Comparison of ENCODE assay signal across 10 mouse cellular contexts in the genomic region with DNA sequence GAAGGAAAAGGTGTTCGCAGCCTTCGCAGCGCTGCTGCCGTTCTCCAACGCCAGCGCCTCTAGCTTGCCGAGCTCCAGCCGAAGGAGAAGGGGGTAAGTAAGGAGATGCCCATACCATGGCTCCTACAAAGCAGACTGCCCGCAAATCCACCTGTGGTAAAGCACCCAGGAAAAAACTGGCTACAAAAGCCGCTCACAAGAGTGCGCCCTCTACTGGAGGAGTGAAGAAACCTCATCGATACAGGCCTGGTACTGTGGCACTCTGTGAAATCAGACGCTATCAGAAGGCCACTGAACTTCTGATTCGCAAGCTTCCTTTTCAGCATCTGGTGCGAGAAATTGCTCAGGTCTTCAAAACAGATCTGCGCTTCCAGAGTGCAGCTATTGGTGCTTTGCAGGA. TPM values are rescaled to one million over a fixed set of nuclear protein-coding genes. Genes with fewer than 3 reads are reported as not detected.
DNase-seq lines count a peak whose midpoint lies in the region; ATAC-seq and TF ChIP-seq lines count a peak whose summit lies in the region.
"Had no signal": no experiment of that assay in that cellular context is flagged by ENCODE, and none has a peak within 500 bp of the region (broad histone marks: within the 10 kb centered on the region; RNA-seq: fewer than 3 reads in every experiment).

No protein-coding gene starts in this region.

- H3K9me3 ChIP-seq in liver, embryonic 11.5 days (ENCODE audit: control insufficient read depth, low read length): no peaks in the 10 kb centered on the region
- H3K9me3 ChIP-seq in stomach, postnatal 0 days (ENCODE audit: control insufficient read depth, low read length): no peaks in the 10 kb centered on the region
- H3K9me3 ChIP-seq in forebrain, embryonic 14.5 days (replicated peaks; ENCODE audit: control insufficient read depth, low read length): no peaks in the 10 kb centered on the region
- H3K9me3 ChIP-seq: embryonic facial prominence, embryonic 15.5 days had no signal

- H3K4me1 ChIP-seq in liver, adult 2 months (ENCODE audit: control insufficient read depth, insufficient read depth, low read length): no peaks in the 10 kb centered on the region
- no peaks in the 10 kb centered on the region for H3K4me1 ChIP-seq in liver, embryonic 11.5 days (replicated peaks; ENCODE audit: control insufficient read depth, insufficient read depth, low read length)
- no peaks in the 10 kb centered on the region for H3K4me1 ChIP-seq in stomach, postnatal 0 days (replicated peaks; ENCODE audit: control insufficient read depth, insufficient read depth)
- H3K4me1 ChIP-seq in forebrain, embryonic 14.5 days (ENCODE audit: control insufficient read depth, insufficient read depth, low read length): no peaks in the 10 kb centered on the region
- H3K4me1 ChIP-seq: embryonic facial prominence, embryonic 15.5 days had no signal

- H3K9ac ChIP-seq in liver, adult 2 months (ENCODE audit: low read depth, low read length): no peak overlapping the region
- no peak overlapping the region for H3K9ac ChIP-seq in liver, embryonic 11.5 days (ENCODE audit: low read depth, low read length)
- no peak overlapping the region for H3K9ac ChIP-seq in stomach, postnatal 0 days (ENCODE audit: low read length)
- H3K9ac ChIP-seq in forebrain, embryonic 14.5 days (ENCODE audit: low read length): no peak overlapping the region
- H3K9ac ChIP-seq: embryonic facial prominence, embryonic 15.5 days had no signal

- TF ChIP-seq EP300 in stomach, postnatal 0 days (optimal IDR thresholded peaks at IDR 0.05): no peak

- H3K27me3 ChIP-seq in liver, adult 2 months (ENCODE audit: control insufficient read depth, insufficient read depth, low read length): no peaks in the 10 kb centered on the region
- H3K27me3 ChIP-seq in liver, embryonic 11.5 days (replicated peaks; ENCODE audit: control insufficient read depth, insufficient read depth, low read length): no peaks in the 10 kb centered on the region
- no peaks in the 10 kb centered on the region for H3K27me3 ChIP-seq in stomach, postnatal 0 days (ENCODE audit: control insufficient read depth, insufficient read depth, low read length)
- no peaks in the 10 kb centered on the region for H3K27me3 ChIP-seq in forebrain, embryonic 14.5 days (replicated peaks; ENCODE audit: control insufficient read depth, insufficient read depth, low read length)
- H3K27me3 ChIP-seq: embryonic facial prominence, embryonic 15.5 days had no signal

- peak; percentile 41; the same call in 1 of the 2 replicates for TF ChIP-seq CTCF in liver, adult 2 months (IDR thresholded peaks at IDR 0.05; ENCODE audit: low read depth, low read length)
- peak; percentile 71 for TF ChIP-seq CTCF in stomach, postnatal 0 days (IDR thresholded peaks at IDR 0.05; ENCODE audit: low read depth)

- 76% methylated on average over 16 of the region's 16 CpGs for WGBS in liver, adult 2 months
- WGBS in liver, embryonic 11.5 days: 82% methylated on average over 16 of the region's 16 CpGs
- WGBS in stomach, postnatal 0 days: 79% methylated on average over 16 of the region's 16 CpGs
- WGBS in forebrain, embryonic 14.5 days: 84% methylated on average over 16 of the region's 16 CpGs

- DNase-seq in adrenal gland, postnatal 10 days: peak; percentile 12
- DNase-seq in adrenal gland, adult 8-10 months: no peak
- no peak for DNase-seq in liver, adult 2 months (ENCODE audit: extremely low read depth, low read depth, low spot score)
- DNase-seq in liver, embryonic 11.5 days (ENCODE audit: low spot score): no peak
- peak; percentile 34 for DNase-seq in c-Kit-positive CD71-positive TER-119-negative erythroid progenitor cells, embryonic 14.5 days (ENCODE audit: low read depth)
- no peak for DNase-seq in stomach, postnatal 0 days (ENCODE audit: low spot score)
- DNase-seq in left cerebral cortex, postnatal 36 days (ENCODE audit: low spot score in 2 of 2): no peak
- DNase-seq in forebrain, embryonic 14.5 days (ENCODE audit: low spot score): no peak

- H3K36me3 ChIP-seq in liver, adult 2 months (ENCODE audit: control insufficient read depth, insufficient read depth, low read length): no peaks in the 10 kb centered on the region
- H3K36me3 ChIP-seq in liver, embryonic 11.5 days (ENCODE audit: control insufficient read depth, insufficient read depth, low read length): no peaks in the 10 kb centered on the region
- no peaks in the 10 kb centered on the region for H3K36me3 ChIP-seq in stomach, postnatal 0 days (ENCODE audit: control insufficient read depth, insufficient read depth, low read length)
- H3K36me3 ChIP-seq in forebrain, embryonic 14.5 days (ENCODE audit: control insufficient read depth, insufficient read depth, low read length): no peaks in the 10 kb centered on the region
- H3K36me3 ChIP-seq: embryonic facial prominence, embryonic 15.5 days had no signal

- TF ChIP-seq POLR2A in liver, adult 2 months (IDR thresholded peaks at IDR 0.05; ENCODE audit: extremely low read depth, insufficient read depth, low read length): no peak

- no peak overlapping the region for H3K4me3 ChIP-seq in liver, adult 2 months (ENCODE audit: insufficient read depth, low read depth, low read length)
- no peak overlapping the region for H3K4me3 ChIP-seq in liver, embryonic 11.5 days (ENCODE audit: low read depth, low read length)
- no peak overlapping the region for H3K4me3 ChIP-seq in stomach, postnatal 0 days (ENCODE audit: low read depth, low read length)
- no peak overlapping the region for H3K4me3 ChIP-seq in forebrain, embryonic 14.5 days (ENCODE audit: low read depth, low read length)
- H3K4me3 ChIP-seq: embryonic facial prominence, embryonic 15.5 days had no signal

- H3K79me2 ChIP-seq in liver, adult 2 months (ENCODE audit: control insufficient read depth, insufficient read depth, low read length): no peaks in the 10 kb centered on the region

- no peak overlapping the region for H3K4me2 ChIP-seq in liver, embryonic 11.5 days
- H3K4me2 ChIP-seq in stomach, postnatal 0 days (replicated peaks; ENCODE audit: low read depth): no peak overlapping the region
- no peak overlapping the region for H3K4me2 ChIP-seq in forebrain, embryonic 14.5 days (ENCODE audit: low read length)
- H3K4me2 ChIP-seq: embryonic facial prominence, embryonic 15.5 days had no signal

- intact Hi-C loops in left cerebral cortex, postnatal 36 days (cut with DNase I): no loop called here

- no peak for ATAC-seq in liver, embryonic 11.5 days (replicated peaks; ENCODE audit: low FRiP score)
- no peak for ATAC-seq in stomach, postnatal 0 days (ENCODE audit: low FRiP score, low TSS enrichment)
- no peak for ATAC-seq in forebrain, embryonic 14.5 days

- H3K27ac ChIP-seq in liver, adult 2 months (replicated peaks; ENCODE audit: insufficient read depth, low read depth, low read length): no peak overlapping the region
- no peak overlapping the region for H3K27ac ChIP-seq in liver, embryonic 11.5 days (ENCODE audit: low read depth, low read length)
- H3K27ac ChIP-seq in stomach, postnatal 0 days (replicated peaks): no peak overlapping the region
- no peak overlapping the region for H3K27ac ChIP-seq in forebrain, embryonic 14.5 days (ENCODE audit: low read depth, low read length)
- H3K27ac ChIP-seq: embryonic facial prominence, embryonic 15.5 days had no signal

RNA-seq across cellular contexts. Expression of gene Shisal2b, which starts 55.0 kb away (rescaled TPM):
- not detected for total RNA-seq in adrenal gland, postnatal 10 days (2021)
- total RNA-seq in adrenal gland, adult 8-10 months (2022): not detected
- total RNA-seq in liver, adult 2 months (2014; rRNA removed): not detected in 2 replicates
- polyA plus RNA-seq in liver, adult 2 months (2012; rRNA removed): not detected in 2 replicates
- 0.23 TPM in 1 of 2 replicates, not detected in the other for polyA plus RNA-seq in liver, embryonic 11.5 days (2014; fragmentation: Nextera tagmentation; extraction: Ambion mirVana)
- not detected in 2 replicates for polyA plus RNA-seq in stomach, postnatal 0 days (2015; fragmentation: Nextera tagmentation; extraction: Ambion mirVana)
- 1 to 10 TPM; 1.2 to 1.8 TPM for total RNA-seq in left cerebral cortex, postnatal 36 days (2021)
- polyA plus RNA-seq in forebrain, embryonic 14.5 days (2014; fragmentation: Nextera tagmentation; extraction: Ambion mirVana): 0.52 and 0.62 TPM in 2 replicates
- total RNA-seq: heart, postnatal 36 days had no signal

Comparison
In these comparisons a context has a peak if more than half of its experiments do, and no peak if none do; other contexts are left out.
1. DNase-seq: peak in adrenal gland, postnatal 10 days (single experiment) and c-Kit-positive CD71-positive TER-119-negative erythroid progenitor cells, embryonic 14.5 days (single experiment); none in adrenal gland, adult 8-10 months (single experiment), liver, adult 2 months (single experiment), liver, embryonic 11.5 days (single experiment), stomach, postnatal 0 days (single experiment), left cerebral cortex, postnatal 36 days (0 of 2) and forebrain, embryonic 14.5 days (single experiment).